Mouse (Mus musculus) midbrain, embryonic 16.5 days (tissue): ENCODE measurements around the gene Gpr141. TPM values are rescaled to one million over a fixed set of nuclear protein-coding genes. Genes with fewer than 3 reads are reported as not detected.
"Not testable (repeated sequence)": the region's sequence is repeated elsewhere in the genome, so short reads cannot be mapped to it uniquely, and the experiment has no call there.

Experiments
- ATAC-seq: fragments of 200-750 bp; cut with Nextera tagmentation; 2 replicates; pipeline ENCODE4 v1.8.0; 2017; ENCODE audit warnings: moderate TSS enrichment
- H3K27ac ChIP-seq: fragments of 300-500 bp; sonication (generic); 2 replicates; pipeline ENCODE4 v1.5.1; 2014; ENCODE audit warnings: mild to moderate bottlenecking, low read length, mixed read lengths
- H3K27me3 ChIP-seq: fragments of 300-500 bp; sonication (generic); 2 replicates; pipeline ENCODE4 v1.6.1; 2014; ENCODE audit warnings: low read depth, low read length, mixed read lengths; ENCODE audit not compliant: control insufficient read depth, insufficient read depth
- H3K36me3 ChIP-seq: fragments of 300-500 bp; sonication (generic); 2 replicates; pipeline ENCODE4 v1.6.1; 2014; ENCODE audit warnings: mild to moderate bottlenecking, low read length, moderate library complexity, mixed read lengths; ENCODE audit not compliant: control insufficient read depth, insufficient read depth
- H3K4me1 ChIP-seq: fragments of 300-500 bp; sonication (generic); 2 replicates; pipeline ENCODE4 v1.6.1; 2014; ENCODE audit warnings: mild to moderate bottlenecking, low read length, mixed read lengths; ENCODE audit not compliant: control insufficient read depth, insufficient read depth
- H3K4me2 ChIP-seq: fragments of 300-500 bp; sonication (generic); 2 replicates; pipeline ENCODE4 v1.6.1; 2014; ENCODE audit warnings: mild to moderate bottlenecking, low read length, mixed read lengths
- H3K4me3 ChIP-seq: fragments of 300-500 bp; sonication (generic); 2 replicates; pipeline ENCODE4 v1.5.1; 2014; ENCODE audit warnings: low read depth, mild to moderate bottlenecking, low read length, moderate library complexity, mixed read lengths
- H3K9ac ChIP-seq: fragments of 300-500 bp; sonication (generic); 2 replicates; pipeline ENCODE4 v1.6.1; 2014; ENCODE audit warnings: low read depth, low read length, mixed read lengths
- H3K9me3 ChIP-seq: fragments of 300-500 bp; sonication (generic); replicated peaks from 2 replicates; pipeline ENCODE4 v1.6.1; 2014; ENCODE audit warnings: mild to moderate bottlenecking, low read length, mixed read lengths; ENCODE audit not compliant: control insufficient read depth, poor library complexity, severe bottlenecking
- WGBS: fragments of 180-500 bp; shearing (Covaris S2); extraction: QIAGEN DNeasy Blood & Tissue Kit; methylation state at CpG from one replicate; pipeline ENCODE4 v1.1.7; 2014; 5-methylcytosine and 5-hydroxymethylcytosine counted together
- polyA plus RNA-seq: library from polyadenylated mRNA; unstranded; fragments of >200 nt; fragmentation: Nextera tagmentation; extraction: Ambion mirVana; gene quantifications from 2 replicates; pipeline ENCODE4 v1.2.1, GENCODE M21; 2015

The Gpr141 gene
- polyA plus RNA-seq, 1 experiment from 2014 or later = 0.19 TPM

- WGBS = 88% methylated on average over 2 of the region's 2 CpGs
Observed at GRCm38 (mm10) chr13:19828095-19828494, 4.0 kb upstream of the Gpr141 start.

DNA sequence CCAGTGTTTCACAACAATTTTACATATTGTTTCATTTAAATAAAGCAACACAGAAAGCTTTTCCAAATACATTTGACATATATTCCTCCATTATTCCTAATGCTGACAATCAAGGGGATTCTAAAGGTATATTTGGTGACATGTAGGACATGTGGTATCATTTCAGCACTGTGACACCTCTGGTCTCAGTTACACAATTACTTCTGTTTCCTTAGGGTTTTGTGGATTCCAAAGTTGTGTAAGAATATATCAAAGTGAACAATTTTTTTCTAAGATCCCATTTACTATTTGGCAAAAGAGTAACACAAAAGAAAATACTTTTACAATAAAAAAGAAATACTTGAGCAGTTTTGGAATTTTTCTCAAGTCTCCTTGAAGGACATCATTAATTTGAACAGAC, 2.4 kb downstream of the Gpr141 start:
- ATAC-seq = no peak
- Histone ChIP-seq H3K4me3 (no peak overlapping the region), H3K36me3 (no peaks in the 10 kb centered on the region), H3K4me2 (no peak overlapping the region), H3K9ac (no peak overlapping the region), H3K27ac (no peak overlapping the region), H3K4me1 (no peaks in the 10 kb centered on the region), H3K27me3 (no peaks in the 10 kb centered on the region), H3K9me3 (no peaks in the 10 kb centered on the region)

More at GRCm38 (mm10) chr13:19828095-19828494, 4.0 kb upstream of the Gpr141 start:
- no peaks in the 10 kb centered on the region for H3K36me3 ChIP-seq
- no peak for ATAC-seq
- no peak overlapping the region for H3K9ac ChIP-seq
- no peaks in the 10 kb centered on the region for H3K4me1 ChIP-seq
- H3K27ac ChIP-seq = no peak overlapping the region
- no peak overlapping the region for H3K4me3 ChIP-seq
- no peaks in the 10 kb centered on the region for H3K27me3 ChIP-seq
- no peak overlapping the region for H3K4me2 ChIP-seq
- peaks cover 6% of the 10 kb centered on the region; the same call in 1 of the 2 replicates for H3K9me3 ChIP-seq

DNA sequence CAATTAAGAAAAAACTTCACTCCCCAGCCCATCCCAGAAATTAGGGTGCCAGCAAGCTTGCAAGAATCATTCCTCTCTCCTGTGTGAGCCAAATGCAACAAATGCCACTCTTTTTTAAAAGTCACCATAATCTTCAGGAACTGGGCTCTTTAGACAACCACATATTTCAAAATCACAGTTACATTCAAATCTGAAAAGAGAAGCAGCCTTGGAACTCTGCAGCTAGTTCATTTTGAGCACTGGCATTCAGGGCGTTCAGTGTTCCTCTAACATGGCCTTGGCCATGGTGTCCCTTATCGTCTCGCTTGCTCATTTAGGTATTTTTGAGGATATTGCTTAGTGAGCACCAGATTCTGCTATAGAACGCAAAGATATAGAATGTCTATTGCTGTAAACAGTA, 4.1 kb downstream of the Gpr141 start:
- Histone ChIP-seq H3K9ac (no peak overlapping the region), H3K4me1 (no peaks in the 10 kb centered on the region), H3K4me2 (no peak overlapping the region), H3K9me3 (no peaks in the 10 kb centered on the region), H3K27me3 (no peaks in the 10 kb centered on the region), H3K36me3 (no peaks in the 10 kb centered on the region), H3K4me3 (no peak overlapping the region), H3K27ac (no peak overlapping the region)
- WGBS = 93% methylated on average over 4 of the region's 4 CpGs
- ATAC-seq = no peak

DNA sequence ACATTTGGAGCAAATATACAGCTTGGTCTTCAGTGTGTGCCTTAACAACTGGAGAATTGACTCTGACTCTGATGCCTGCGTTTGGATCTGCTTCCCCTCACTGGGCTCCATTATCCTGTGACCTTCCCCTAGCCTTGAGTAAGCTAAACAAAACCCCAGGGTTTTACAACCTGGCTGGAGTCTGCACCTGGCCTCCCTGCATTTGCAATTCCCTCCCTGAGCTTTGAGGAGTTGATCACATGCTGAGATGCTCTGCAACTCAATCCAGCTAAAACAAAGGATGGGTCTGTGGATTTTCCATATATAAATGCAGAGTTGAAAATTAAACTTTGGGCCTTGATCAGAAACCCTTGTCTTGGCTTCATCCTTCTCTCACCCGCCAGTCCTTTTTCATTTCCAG, 4.8 kb downstream of the Gpr141 start:
- Histone ChIP-seq H3K27me3 (no peaks in the 10 kb centered on the region), H3K9ac (no peak overlapping the region), H3K36me3 (no peaks in the 10 kb centered on the region), H3K27ac (no peak overlapping the region), H3K4me1 (no peaks in the 10 kb centered on the region), H3K9me3 (no peaks in the 10 kb centered on the region), H3K4me3 (no peak overlapping the region), H3K4me2 (no peak overlapping the region)
- WGBS = 50% methylated on average over 2 of the region's 2 CpGs
- no peak for ATAC-seq

GRCm38 (mm10) chr13:19794942-19795341, 29.1 kb downstream of the Gpr141 start:
- H3K4me2 ChIP-seq = no peak overlapping the region
- H3K36me3 ChIP-seq = no peaks in the 10 kb centered on the region
- no peaks in the 10 kb centered on the region for H3K9me3 ChIP-seq
- no peak for ATAC-seq
- H3K4me3 ChIP-seq = no peak overlapping the region
- no peaks in the 10 kb centered on the region for H3K27me3 ChIP-seq
- no peaks in the 10 kb centered on the region for H3K4me1 ChIP-seq
- H3K9ac ChIP-seq = no peak overlapping the region
- whole genome bisulfite sequencing = 87% methylated on average over 3 of the region's 3 CpGs
- H3K27ac ChIP-seq = no peak overlapping the region

DNA sequence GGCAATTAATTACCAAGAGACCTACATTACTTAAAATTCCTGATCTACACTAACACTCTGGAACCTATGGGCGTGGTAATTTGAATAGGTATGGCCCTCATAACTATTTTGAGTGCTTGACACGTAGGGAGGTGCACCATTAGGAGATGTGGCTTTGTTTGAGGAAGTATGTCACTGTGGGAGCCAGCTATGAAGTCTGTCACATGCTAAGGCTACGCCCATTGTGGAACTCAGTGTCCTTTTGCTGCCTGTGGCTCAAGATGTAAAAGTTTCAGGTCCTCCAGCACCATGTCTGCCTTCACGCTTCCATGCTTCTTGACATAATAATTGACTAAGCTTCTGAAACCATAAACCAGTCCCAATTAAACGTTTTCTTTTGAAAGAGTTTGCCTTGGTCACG, 29.6 kb downstream of the Gpr141 start:
- H3K9ac ChIP-seq = no peak overlapping the region
- no peaks in the 10 kb centered on the region for H3K36me3 ChIP-seq
- H3K4me2 ChIP-seq = no peak overlapping the region
- WGBS = 73% methylated on average over 6 of the region's 6 CpGs
- H3K4me1 ChIP-seq = no peaks in the 10 kb centered on the region
- no peak for ATAC-seq
- no peaks in the 10 kb centered on the region for H3K27me3 ChIP-seq
- H3K4me3 ChIP-seq = no peak overlapping the region
- no peak overlapping the region for H3K27ac ChIP-seq
- H3K9me3 ChIP-seq = no peaks in the 10 kb centered on the region

- no peaks in the 10 kb centered on the region for H3K27me3 ChIP-seq
- H3K4me1 ChIP-seq = no peaks in the 10 kb centered on the region
- no peak overlapping the region for H3K4me3 ChIP-seq
- H3K4me2 ChIP-seq = no peak overlapping the region
- H3K9me3 ChIP-seq = no peaks in the 10 kb centered on the region
- H3K36me3 ChIP-seq = no peaks in the 10 kb centered on the region
- no peak overlapping the region for H3K9ac ChIP-seq
- no peak overlapping the region for H3K27ac ChIP-seq
- 40% methylated on average over 4 of the region's 4 CpGs for whole genome bisulfite sequencing
- peak; percentile 42; the same call in 1 of the 2 replicates for ATAC-seq
Observed at GRCm38 (mm10) chr13:19793761-19794160, 30.3 kb downstream of the Gpr141 start.

- not testable (repeated sequence) for H3K4me1 ChIP-seq, H3K27me3 ChIP-seq, H3K9me3 ChIP-seq, H3K27ac ChIP-seq, H3K4me2 ChIP-seq, H3K36me3 ChIP-seq, H3K4me3 ChIP-seq, ATAC-seq, H3K9ac ChIP-seq
- WGBS = 40% methylated on average over 1 of the region's 1 CpGs
Observed at GRCm38 (mm10) chr13:19787946-19788345, 36.1 kb downstream of the Gpr141 start.

DNA sequence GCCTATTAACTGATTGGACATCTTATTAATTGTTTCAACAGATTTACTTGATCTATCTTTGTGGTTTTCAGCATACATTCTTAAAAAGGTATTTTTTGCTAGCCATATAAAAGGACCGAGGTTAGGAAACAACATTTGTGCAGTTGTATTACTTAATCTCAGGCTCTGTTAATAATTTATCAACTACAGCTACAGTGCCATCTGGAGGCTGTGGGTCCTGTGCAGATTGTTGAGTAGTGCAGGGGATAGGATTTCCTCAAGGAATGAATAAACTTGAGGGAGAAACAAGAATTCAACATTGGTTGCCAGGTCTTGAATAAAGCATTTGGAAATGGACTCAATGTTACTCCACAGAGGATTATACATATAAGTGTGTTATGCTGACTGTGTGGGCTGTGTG, 53.9 kb downstream of the Gpr141 start:
- Histone ChIP-seq H3K9ac (no peak overlapping the region), H3K27ac (no peak overlapping the region), H3K4me2 (no peak overlapping the region), H3K4me1 (no peaks in the 10 kb centered on the region), H3K36me3 (no peaks in the 10 kb centered on the region), H3K4me3 (no peak overlapping the region), H3K27me3 (no peaks in the 10 kb centered on the region), H3K9me3 (no peaks in the 10 kb centered on the region)
- WGBS = 87% methylated on average over 1 of the region's 1 CpGs
- ATAC-seq = no peak

DNA sequence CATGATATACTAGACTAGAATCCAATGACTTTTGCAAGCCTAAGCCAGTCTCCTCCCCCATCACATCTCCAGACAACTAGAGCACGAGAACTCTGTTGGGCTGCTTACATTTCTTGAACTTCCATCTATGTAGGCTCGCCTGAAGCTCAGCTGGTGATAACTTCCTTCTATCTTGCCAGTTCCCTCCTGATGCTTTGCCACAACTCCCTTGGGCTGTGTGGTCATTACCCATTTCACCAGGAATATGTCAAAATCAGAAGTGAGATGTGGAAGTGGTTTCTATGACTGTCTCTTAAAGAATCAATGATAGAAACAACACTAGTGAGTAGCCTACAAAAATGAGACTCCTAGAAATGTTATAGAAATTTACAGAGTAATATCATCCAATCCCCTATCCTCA, 56.9 kb downstream of the Gpr141 start:
- Histone ChIP-seq H3K36me3 (no peaks in the 10 kb centered on the region), H3K9ac (no peak overlapping the region), H3K4me1 (no peaks in the 10 kb centered on the region), H3K9me3 (no peaks in the 10 kb centered on the region), H3K27me3 (no peaks in the 10 kb centered on the region), H3K4me2 (no peak overlapping the region), H3K4me3 (no peak overlapping the region), H3K27ac (no peak overlapping the region)
- 85% methylated on average over 2 of the region's 2 CpGs for WGBS
- no peak for ATAC-seq
